Mouse (Mus musculus) small intestine, adult 2 months (tissue): ENCODE measurements at regions not wholly inside any gene's neighbourhood (a gene's known extent, or its start where the extent isn't known, plus 50 kb on each side); places are given as distances from the start of the nearest gene placed in this dataset.

Experiments used
- CTCF ChIP-seq: fragments of 200-500 bp; IDR thresholded peaks from 2 replicates; pipeline ENCODE4 v1.5.1; 2012; ENCODE audit warnings: low read depth, mild to moderate bottlenecking, control low read depth, inconsistent platforms, low read length, moderate library complexity, mixed read lengths; ENCODE audit not compliant: insufficient replicate concordance, insufficient read length; ENCODE audit errors: extremely low read depth
- POLR2A ChIP-seq: fragments of 200-500 bp; IDR thresholded peaks from 2 replicates; pipeline ENCODE4 v1.6.1; 2012; ENCODE audit warnings: low read depth, mild to moderate bottlenecking, control low read depth, inconsistent platforms, low read length, moderate library complexity

GRCm38 (mm10) chr3:40480258-40480951, 50.7 kb upstream of the Intu start:
- TF ChIP-seq POLR2A, result no peak
- no peak for TF ChIP-seq CTCF
